Mouse (Mus musculus): ENCODE data around the gene Cabp7.

GRCm38 (mm10) chr11:4705178-4705577, 41.4 kb downstream of the Cabp7 start:
- no peak for TF ChIP-seq POLR2A (IDR thresholded peaks at IDR 0.05; ENCODE audit: extremely low read depth, insufficient read depth, low read length)
- no peak for TF ChIP-seq CTCF (IDR thresholded peaks at IDR 0.05; ENCODE audit: low read depth, low read length)

Measured in liver, adult 2 months (tissue).